Mouse (Mus musculus) forebrain, postnatal 0 days (tissue): ENCODE measurements at regions not wholly inside any gene's neighbourhood (a gene's known extent, or its start where the extent isn't known, plus 50 kb on each side); places are given as distances from the start of the nearest gene placed in this dataset.
"Not testable (repeated sequence)": the region's sequence is repeated elsewhere in the genome, so short reads cannot be mapped to it uniquely, and the experiment has no call there.

Source experiments
- ATAC-seq: fragments of 200-750 bp; cut with Nextera tagmentation; 2 replicates; pipeline ENCODE4 v1.8.0; 2017; ENCODE audit warnings: mild to moderate bottlenecking, moderate library complexity
- DNase-seq: peaks from one replicate; pipeline ENCODE4 v3.0.0-alpha.2; 2015
- H3K27ac ChIP-seq: fragments of 300-500 bp; sonication (generic); 2 replicates; pipeline ENCODE4 v1.5.1; 2014; ENCODE audit warnings: low read depth, mild to moderate bottlenecking, antibody characterized with exemption, low read length, moderate library complexity, mixed read lengths
- H3K27me3 ChIP-seq: fragments of 300-500 bp; sonication (generic); 2 replicates; pipeline ENCODE4 v1.6.1; 2014; ENCODE audit warnings: mild to moderate bottlenecking, low read length, mixed read lengths; ENCODE audit not compliant: insufficient read depth
- H3K36me3 ChIP-seq: fragments of 300-500 bp; sonication (generic); 2 replicates; pipeline ENCODE4 v1.6.1; 2014; ENCODE audit warnings: mild to moderate bottlenecking, moderate library complexity; ENCODE audit not compliant: insufficient read depth
- H3K4me1 ChIP-seq: fragments of 300-500 bp; sonication (generic); 2 replicates; pipeline ENCODE4 v1.6.1; 2014; ENCODE audit warnings: antibody characterized with exemption; ENCODE audit not compliant: insufficient read depth
- H3K4me2 ChIP-seq: fragments of 300-500 bp; sonication (generic); 2 replicates; pipeline ENCODE4 v1.6.1; 2014; ENCODE audit warnings: low read depth, mild to moderate bottlenecking, moderate library complexity
- H3K4me3 ChIP-seq: fragments of 300-500 bp; sonication (generic); 2 replicates; pipeline ENCODE4 v1.5.1; 2014; ENCODE audit warnings: low read depth, low read length, mixed read lengths
- H3K9ac ChIP-seq: fragments of 300-500 bp; sonication (generic); 2 replicates; pipeline ENCODE4 v1.6.1; 2014; ENCODE audit warnings: mild to moderate bottlenecking
- H3K9me3 ChIP-seq: fragments of 300-500 bp; sonication (generic); 2 replicates; pipeline ENCODE4 v1.6.1; 2016; ENCODE audit warnings: low read length
- WGBS: fragments of 180-500 bp; shearing (Covaris S2); extraction: QIAGEN DNeasy Blood & Tissue Kit; methylation state at CpG from one replicate; pipeline ENCODE4 v1.1.7; 2014; 5-methylcytosine and 5-hydroxymethylcytosine counted together

DNA sequence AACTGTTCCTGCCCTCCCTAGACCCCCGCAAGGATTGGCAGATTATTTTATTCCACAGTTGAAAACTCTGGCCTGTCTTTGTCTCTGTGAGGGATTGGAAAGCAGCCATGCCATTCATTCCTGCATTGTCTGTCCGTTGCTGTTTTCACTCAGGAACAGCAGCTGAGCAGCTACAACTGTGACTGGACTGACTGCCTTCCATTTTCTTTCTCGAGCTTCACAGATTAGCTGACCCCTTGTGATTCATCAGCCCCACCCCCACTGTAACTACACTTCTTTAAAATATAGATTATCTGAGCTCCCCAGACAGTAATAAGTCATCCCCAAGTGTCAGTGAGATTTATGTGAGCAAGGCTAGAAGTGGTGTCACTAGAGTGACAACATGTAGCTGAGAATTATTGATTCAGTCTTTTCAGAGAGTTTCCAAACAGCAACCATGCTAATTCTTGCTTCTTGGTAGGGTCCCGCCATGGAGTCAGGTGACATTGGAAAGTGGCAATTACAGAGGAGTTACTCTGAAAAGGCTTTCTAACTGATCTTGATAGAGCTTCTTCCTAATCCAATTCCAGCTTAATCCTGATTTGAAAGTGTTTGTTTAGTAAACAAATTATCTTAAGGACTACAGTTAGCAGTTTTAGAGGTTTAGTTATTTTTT lies 496.7 kb upstream of the Olfr1507 start:
- peak; percentile 32; the same call in 1 of the 2 replicates for ATAC-seq

DNA sequence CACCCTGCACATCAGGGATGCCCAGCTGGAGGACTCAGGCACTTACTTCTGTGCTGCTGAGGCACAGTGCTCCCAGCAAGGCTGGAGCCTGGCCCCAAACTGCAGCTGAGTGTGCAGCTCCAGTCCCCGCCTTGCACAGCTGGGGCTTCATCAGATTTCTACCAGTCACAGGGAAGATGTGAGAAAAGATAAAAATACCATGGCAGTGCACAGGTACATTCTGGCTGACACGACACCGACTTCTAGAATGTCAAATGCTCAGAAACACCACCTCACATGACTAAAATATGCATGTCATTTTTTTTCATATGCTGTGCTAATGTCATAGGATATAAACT lies 495.7 kb upstream of the Olfr1507 start:
- H3K36me3 ChIP-seq, H3K27ac ChIP-seq, H3K4me1 ChIP-seq, H3K4me3 ChIP-seq, H3K4me2 ChIP-seq, DNase-seq, H3K9ac ChIP-seq, H3K27me3 ChIP-seq, H3K9me3 ChIP-seq: not testable (repeated sequence)
- peak; percentile 80 for ATAC-seq
- no CpG with 5 or more reads among the region's 3 CpGs for WGBS

More for the DNA sequence above, 496.7 kb upstream of the Olfr1507 start:
- H3K4me1 ChIP-seq, H3K36me3 ChIP-seq, DNase-seq, H3K4me3 ChIP-seq, H3K27me3 ChIP-seq, H3K4me2 ChIP-seq, H3K9ac ChIP-seq, H3K9me3 ChIP-seq, H3K27ac ChIP-seq: not testable (repeated sequence)
- WGBS = 14% methylated on average over 1 of the region's 4 CpGs

DNA sequence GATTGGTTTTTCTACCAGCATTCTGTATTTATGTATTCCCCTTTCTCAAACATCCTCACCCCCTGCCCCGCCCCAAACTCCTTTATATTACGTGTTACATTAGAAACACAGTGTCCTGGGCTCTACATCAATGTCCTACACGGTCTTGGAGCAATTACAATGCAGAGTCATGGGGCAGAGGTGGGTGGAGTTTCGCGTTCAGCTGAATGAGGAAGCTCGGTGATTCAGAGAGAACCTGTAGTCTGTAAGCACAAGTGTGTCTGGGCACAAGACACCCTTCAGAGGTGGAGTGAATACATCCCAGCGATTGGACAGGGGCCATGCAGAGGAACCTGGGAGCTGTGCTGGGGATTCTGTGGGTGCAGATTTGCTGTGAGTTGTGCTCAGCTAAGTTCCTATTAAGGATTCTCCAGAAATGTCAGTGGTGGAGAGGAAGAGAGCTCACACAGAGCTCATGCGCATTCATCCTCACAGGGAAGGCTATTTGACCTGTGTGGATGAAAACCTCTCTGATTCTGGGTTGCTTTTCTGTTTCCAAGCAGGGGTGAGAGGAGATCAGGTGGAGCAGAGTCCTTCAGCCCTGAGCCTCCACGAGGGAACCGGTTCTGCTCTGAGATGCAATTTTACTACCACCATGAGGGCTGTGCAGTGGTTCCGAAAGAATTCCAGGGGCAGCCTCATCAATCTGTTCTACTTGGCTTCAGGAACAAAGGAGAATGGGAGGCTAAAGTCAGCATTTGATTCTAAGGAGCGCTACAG lies 495.2 kb upstream of the Olfr1507 start:
- peak; percentile 35 for ATAC-seq
- H3K27me3 ChIP-seq, H3K36me3 ChIP-seq, H3K9ac ChIP-seq, DNase-seq, H3K27ac ChIP-seq, H3K4me1 ChIP-seq, H3K9me3 ChIP-seq, H3K4me2 ChIP-seq, H3K4me3 ChIP-seq: not testable (repeated sequence)
- WGBS = no CpG with 5 or more reads among the region's 12 CpGs

DNA sequence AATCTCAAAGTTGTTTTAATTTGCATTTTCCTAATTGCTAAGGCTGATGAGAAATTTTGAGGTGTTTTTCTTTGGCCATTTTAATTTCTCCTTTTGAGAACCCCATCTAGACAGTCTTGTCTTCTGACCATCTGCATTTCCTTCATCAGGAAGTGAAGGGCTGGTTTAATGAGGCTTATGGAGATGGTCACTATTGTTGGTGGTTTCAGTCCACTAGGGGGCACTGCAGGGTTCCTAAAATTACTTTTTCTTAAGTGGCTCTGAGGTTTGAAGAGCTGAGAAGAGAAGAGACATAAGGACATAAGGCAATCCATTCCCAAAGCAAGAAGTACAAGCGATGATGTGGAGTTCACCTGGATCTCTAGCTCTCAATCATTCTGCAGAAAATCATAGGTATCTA lies 494.4 kb upstream of the Olfr1507 start:
- not testable (repeated sequence) for H3K4me3 ChIP-seq, H3K4me2 ChIP-seq, ATAC-seq, H3K36me3 ChIP-seq, H3K27ac ChIP-seq, H3K4me1 ChIP-seq, H3K9me3 ChIP-seq, DNase-seq, H3K27me3 ChIP-seq, H3K9ac ChIP-seq
- 73% methylated on average over 1 of the region's 1 CpGs for WGBS

GRCm38 (mm10) chr14:52988563-52988962 lies 493.0 kb upstream of the Olfr1507 start:
- not testable (repeated sequence) for H3K4me1 ChIP-seq, H3K27ac ChIP-seq, H3K27me3 ChIP-seq, H3K36me3 ChIP-seq, H3K9ac ChIP-seq, DNase-seq, H3K4me2 ChIP-seq, H3K9me3 ChIP-seq, H3K4me3 ChIP-seq, ATAC-seq
- no CpG with 5 or more reads among the region's 6 CpGs for WGBS

- H3K27me3 ChIP-seq, H3K36me3 ChIP-seq, H3K9me3 ChIP-seq, H3K27ac ChIP-seq, H3K9ac ChIP-seq, DNase-seq, H3K4me1 ChIP-seq, H3K4me2 ChIP-seq, H3K4me3 ChIP-seq: not testable (repeated sequence)
- peak; percentile 95 for ATAC-seq
- WGBS = no CpG with 5 or more reads among the region's 12 CpGs
These were observed 476.9 kb upstream of the Olfr1507 start for GRCm38 (mm10) chr14:52972207-52973003.

DNA sequence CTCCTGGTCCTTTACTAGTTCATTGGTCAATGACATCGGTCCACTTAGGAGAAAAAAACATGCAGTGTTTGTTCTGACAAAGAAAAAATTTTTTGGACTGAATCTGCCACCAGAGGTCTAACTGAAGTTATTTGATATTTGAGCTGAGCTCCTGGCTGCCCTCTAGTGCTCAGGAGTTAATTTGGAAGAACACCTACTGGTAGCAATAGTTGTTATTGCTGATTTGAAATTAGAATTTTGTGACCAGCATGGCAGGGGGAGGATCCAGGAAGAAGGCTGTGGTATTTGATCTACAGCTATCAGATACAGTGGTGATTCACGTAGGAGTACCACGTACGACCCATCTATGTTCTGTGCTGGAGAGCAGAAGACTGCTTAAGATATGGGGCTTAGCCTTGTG lies 466.6 kb upstream of the Olfr1507 start:
- not testable (repeated sequence) for H3K4me3 ChIP-seq

DNA sequence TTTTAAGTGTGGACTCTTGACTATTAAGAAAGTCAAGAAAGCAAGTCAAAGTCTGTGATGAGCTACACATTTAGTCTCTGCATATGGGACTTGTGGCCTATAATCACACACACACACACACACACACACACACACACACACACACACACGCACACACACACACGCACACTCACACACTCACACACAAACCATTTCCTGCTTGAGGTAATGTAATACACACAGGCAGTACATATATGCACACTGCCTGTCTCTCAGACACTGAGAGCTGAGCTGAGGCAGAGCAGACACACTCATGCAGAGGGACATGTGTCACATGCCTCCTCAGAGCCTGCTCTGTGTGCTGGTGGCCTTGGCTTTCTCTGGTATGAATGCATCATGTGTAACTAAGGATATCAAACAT lies 461.0 kb upstream of the Olfr1507 start:
- not testable (repeated sequence) for H3K4me2 ChIP-seq, H3K9me3 ChIP-seq, ATAC-seq, H3K27me3 ChIP-seq, H3K4me3 ChIP-seq, DNase-seq, H3K9ac ChIP-seq, H3K27ac ChIP-seq, H3K36me3 ChIP-seq, H3K4me1 ChIP-seq
- 94% methylated on average over 2 of the region's 2 CpGs for WGBS

More for the DNA sequence above, 466.6 kb upstream of the Olfr1507 start:
- H3K9me3 ChIP-seq, H3K9ac ChIP-seq, H3K4me2 ChIP-seq, DNase-seq, H3K4me1 ChIP-seq, H3K36me3 ChIP-seq, H3K27ac ChIP-seq, ATAC-seq, H3K27me3 ChIP-seq: not testable (repeated sequence)
- 89% methylated on average over 3 of the region's 4 CpGs for WGBS

GRCm38 (mm10) chr14:52944925-52945324 lies 449.4 kb upstream of the Olfr1507 start:
- not testable (repeated sequence) for H3K4me1 ChIP-seq, DNase-seq, H3K4me3 ChIP-seq, H3K4me2 ChIP-seq, H3K27ac ChIP-seq, H3K9ac ChIP-seq, H3K36me3 ChIP-seq, H3K27me3 ChIP-seq, ATAC-seq, H3K9me3 ChIP-seq
- WGBS = no CpG with 5 or more reads among the region's 3 CpGs

GRCm38 (mm10) chr14:52942438-52942837 lies 446.9 kb upstream of the Olfr1507 start:
- not testable (repeated sequence) for DNase-seq, ATAC-seq, H3K4me2 ChIP-seq, H3K36me3 ChIP-seq, H3K27ac ChIP-seq, H3K4me3 ChIP-seq, H3K4me1 ChIP-seq, H3K27me3 ChIP-seq, H3K9ac ChIP-seq, H3K9me3 ChIP-seq
